Mouse (Mus musculus) megakaryocyte progenitor cell, adult 5-6 weeks (primary cell): ENCODE measurements around the gene Hist1h3i. TPM values are rescaled to one million over a fixed set of nuclear protein-coding genes. Genes with fewer than 3 reads are reported as not detected.

ENCODE experiments used
- ATAC-seq: replicated peaks from 2 replicates; pipeline ENCODE4 v1.8.0; 2016; ENCODE audit warnings: mild to moderate bottlenecking, moderate TSS enrichment, inconsistent platforms; ENCODE audit not compliant: poor library complexity
- total RNA-seq, 2 experiments: library from RNA; stranded (forward) in 1 of 2; stranded (reverse) in 1 of 2; fragments of 157-497, 149-512 nt in 1 of 2; fragments of 200-1000 nt in 1 of 2; gene quantifications; 2 replicates each; pipeline versions ENCODE4 v1.2.3 to v1.2.4; 2015 to 2017

Hist1h3i gene
- total RNA-seq, 2 experiments from 2014 or later = 246 to 383 TPM

DNA sequence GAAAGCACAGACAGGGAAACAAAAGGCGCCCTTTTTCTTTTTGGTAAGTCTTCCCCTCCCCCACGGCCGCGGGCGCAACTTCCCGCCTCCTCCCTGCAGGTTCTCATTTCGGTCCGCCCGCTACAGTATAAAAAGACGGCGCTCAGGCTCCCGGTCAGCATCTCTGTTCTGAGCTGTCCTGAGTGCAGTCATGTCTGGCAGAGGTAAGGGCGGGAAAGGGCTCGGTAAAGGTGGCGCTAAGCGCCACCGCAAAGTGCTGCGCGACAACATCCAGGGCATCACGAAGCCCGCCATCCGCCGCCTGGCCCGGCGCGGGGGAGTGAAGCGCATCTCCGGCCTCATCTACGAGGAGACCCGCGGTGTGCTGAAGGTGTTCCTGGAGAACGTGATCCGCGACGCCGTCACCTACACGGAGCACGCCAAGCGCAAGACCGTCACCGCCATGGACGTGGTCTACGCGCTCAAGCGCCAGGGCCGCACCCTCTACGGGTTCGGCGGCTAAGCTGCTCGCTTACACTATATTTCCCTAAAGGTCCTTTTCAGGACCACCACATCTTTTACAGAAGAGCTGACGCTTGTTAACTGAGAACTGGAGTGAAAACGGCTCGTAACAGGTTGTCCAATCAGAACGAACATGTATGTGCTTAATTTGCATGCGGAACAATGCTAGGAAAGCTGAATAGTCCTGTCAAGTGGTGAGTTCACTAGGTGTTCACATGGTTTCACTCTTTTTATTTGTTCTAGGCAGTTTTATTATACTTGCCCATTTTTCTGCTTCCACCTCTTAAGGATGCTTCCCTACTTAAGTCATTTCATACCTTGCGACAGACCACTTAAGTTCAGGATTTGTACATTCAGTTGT, 48.0 kb downstream of the Hist1h3i start, which contains the start of gene Hist1h4j:
Gene Hist1h4j (plus strand): TSS at position 159 of the 862 bp plus-strand sequence.
- peak; percentile 81 for ATAC-seq

DNA sequence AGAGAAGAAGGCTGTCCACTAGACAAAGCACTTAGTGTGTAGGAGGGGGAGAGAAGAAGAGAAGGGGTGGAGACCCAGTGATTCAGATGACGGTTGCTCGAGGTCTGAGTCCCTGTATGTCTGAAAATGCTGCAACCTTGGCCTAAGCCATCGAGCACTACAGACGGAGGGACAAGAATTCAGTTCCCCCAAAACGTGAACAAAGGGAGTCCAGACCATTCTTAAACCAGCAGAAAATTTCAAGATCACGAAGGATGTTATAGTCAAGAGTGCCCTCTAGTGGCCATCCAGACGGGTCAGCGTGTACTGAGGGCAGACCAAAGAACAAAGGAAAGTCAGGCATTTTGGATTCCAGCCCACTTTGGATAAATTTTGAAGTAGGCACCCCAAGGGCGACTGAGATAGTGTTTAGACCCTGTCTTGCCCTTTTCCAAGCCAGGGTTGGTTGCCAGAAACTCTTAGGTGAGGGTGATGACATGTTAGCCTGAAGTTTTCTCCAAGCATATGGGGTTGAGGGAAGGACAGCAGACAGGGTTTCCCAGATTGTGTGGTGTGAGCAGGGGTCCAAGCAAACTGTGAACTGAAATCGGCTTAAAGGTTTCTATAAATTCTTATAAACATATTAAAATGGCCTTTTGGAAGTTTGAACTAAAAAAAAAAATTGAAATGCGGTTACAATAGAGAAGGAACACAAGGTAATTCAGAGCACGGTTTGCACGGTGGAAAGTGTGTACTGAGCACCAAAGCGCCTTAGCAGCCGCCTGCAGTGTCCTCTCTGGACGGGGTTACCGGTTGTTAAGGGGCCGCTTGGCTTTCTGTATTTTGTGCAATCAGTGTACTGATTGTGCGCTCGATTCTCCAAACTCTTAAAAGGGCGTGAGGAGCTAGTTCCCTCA, 48.9 kb downstream of the Hist1h3i start:
- peak; percentile 69 for ATAC-seq

DNA sequence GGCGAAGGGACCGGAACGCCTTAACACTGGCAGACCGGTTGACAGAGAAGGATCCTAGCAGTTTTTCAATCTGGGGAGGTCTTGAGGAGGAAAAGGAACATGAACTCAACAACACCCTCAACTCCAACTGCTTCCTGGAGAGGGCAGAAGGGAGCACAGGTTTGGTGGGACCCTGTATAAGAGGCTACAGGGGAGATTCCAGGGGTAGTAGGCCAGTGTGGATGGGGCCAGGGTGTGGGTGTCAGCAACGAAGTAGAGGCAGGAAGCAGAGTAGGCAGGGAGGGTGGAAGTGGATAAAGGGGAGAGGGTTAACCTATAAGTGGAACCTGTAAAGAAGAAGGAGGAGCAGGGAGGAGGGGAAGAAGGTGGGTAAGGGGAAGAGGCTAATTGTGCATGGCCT, 49.7 kb downstream of the Hist1h3i start:
- no peak for ATAC-seq

Other genes with a start within 250 kb of the Hist1h3i start
- gene Olfr1366, start 240.6 kb downstream of the Hist1h3i start, total RNA-seq (2015) = not detected in 2 replicates
- gene Olfr1366, start 240.6 kb downstream of the Hist1h3i start, total RNA-seq (2017) = not detected in 2 replicates
- gene Olfr1535, start 223.5 kb downstream of the Hist1h3i start, total RNA-seq (2015) = not detected in 2 replicates
- gene Olfr1535, start 223.5 kb downstream of the Hist1h3i start, total RNA-seq (2017) = not detected in 2 replicates
- not detected in 2 replicates for gene Olfr1364, start 201.6 kb downstream of the Hist1h3i start, total RNA-seq (2015)
- gene Olfr1364, start 201.6 kb downstream of the Hist1h3i start, total RNA-seq (2017) = not detected in 2 replicates
- not detected in 2 replicates for gene Olfr1362, start 169.3 kb downstream of the Hist1h3i start, total RNA-seq (2015)
- gene Olfr1362, start 169.3 kb downstream of the Hist1h3i start, total RNA-seq (2017) = not detected in 2 replicates
- gene Olfr11, start 140.9 kb downstream of the Hist1h3i start, total RNA-seq (2015) = not detected in 2 replicates
- gene Olfr11, start 140.9 kb downstream of the Hist1h3i start, total RNA-seq (2017) = not detected in 2 replicates
- gene Olfr1361, start 120.0 kb downstream of the Hist1h3i start, total RNA-seq (2015) = not detected in 2 replicates
- not detected in 2 replicates for gene Olfr1361, start 120.0 kb downstream of the Hist1h3i start, total RNA-seq (2017)
- gene Olfr1360, start 106.0 kb downstream of the Hist1h3i start, total RNA-seq (2015) = not detected in 2 replicates
- not detected in 2 replicates for gene Olfr1360, start 106.0 kb downstream of the Hist1h3i start, total RNA-seq (2017)
- gene Olfr1359, start 85.3 kb downstream of the Hist1h3i start, total RNA-seq (2015) = not detected in 2 replicates
- gene Olfr1359, start 85.3 kb downstream of the Hist1h3i start, total RNA-seq (2017) = not detected in 2 replicates
- gene Hist1h2bl, start 67.2 kb downstream of the Hist1h3i start, total RNA-seq (2015) = 264 and 265 TPM in 2 replicates
- 396 and 423 TPM in 2 replicates for gene Hist1h2bl, start 67.2 kb downstream of the Hist1h3i start, total RNA-seq (2017)
- gene Hist1h2ai, start 66.9 kb downstream of the Hist1h3i start, total RNA-seq (2015) = 2.0 and 5.0 TPM in 2 replicates
- gene Hist1h2ai, start 66.9 kb downstream of the Hist1h3i start, total RNA-seq (2017) = 2,894 and 3,659 TPM in 2 replicates
- gene Hist1h3h, start 65.7 kb downstream of the Hist1h3i start, total RNA-seq (2015) = 35.1 and 67.8 TPM in 2 replicates
- 208 and 295 TPM in 2 replicates for gene Hist1h3h, start 65.7 kb downstream of the Hist1h3i start, total RNA-seq (2017)
- 116 and 137 TPM in 2 replicates for gene Hist1h2bm, start 61.3 kb downstream of the Hist1h3i start, total RNA-seq (2015)
- gene Hist1h2bm, start 61.3 kb downstream of the Hist1h3i start, total RNA-seq (2017) = 542 and 561 TPM in 2 replicates
- 3.0 and 6.7 TPM in 2 replicates for gene Hist1h4j, start 48.3 kb downstream of the Hist1h3i start, total RNA-seq (2015)
- 303 and 332 TPM in 2 replicates for gene Hist1h4j, start 48.3 kb downstream of the Hist1h3i start, total RNA-seq (2017)
- gene Hist1h4k, start 32.9 kb downstream of the Hist1h3i start, total RNA-seq (2015) = 58.4 and 76.4 TPM in 2 replicates
- gene Hist1h4k, start 32.9 kb downstream of the Hist1h3i start, total RNA-seq (2017) = 2,633 and 2,646 TPM in 2 replicates
- gene Hist1h2ak, start 29.5 kb downstream of the Hist1h3i start, total RNA-seq (2015) = 79.0 and 135 TPM in 2 replicates
- gene Hist1h2ak, start 29.5 kb downstream of the Hist1h3i start, total RNA-seq (2017) = 1,123 and 1,182 TPM in 2 replicates
- gene Hist1h2bn, start 29.2 kb downstream of the Hist1h3i start, total RNA-seq (2015) = 350 and 353 TPM in 2 replicates
- 1,312 and 1,339 TPM in 2 replicates for gene Hist1h2bn, start 29.2 kb downstream of the Hist1h3i start, total RNA-seq (2017)
- 614 and 670 TPM in 2 replicates for gene Hist1h1b, start 2.7 kb downstream of the Hist1h3i start, total RNA-seq (2015)
- gene Hist1h1b, start 2.7 kb downstream of the Hist1h3i start, total RNA-seq (2017) = 1,549 and 1,625 TPM in 2 replicates
- 1.2 and 2.1 TPM in 2 replicates for gene Hist1h2an, start 3.8 kb upstream of the Hist1h3i start, total RNA-seq (2015)
- gene Hist1h2an, start 3.8 kb upstream of the Hist1h3i start, total RNA-seq (2017) = 859 and 860 TPM in 2 replicates
- 10.4 and 19.9 TPM in 2 replicates for gene Hist1h2bp, start 4.1 kb upstream of the Hist1h3i start, total RNA-seq (2015)
- 37.0 and 43.7 TPM in 2 replicates for gene Hist1h2bp, start 4.1 kb upstream of the Hist1h3i start, total RNA-seq (2017)
- 394 and 411 TPM in 2 replicates for gene Hist1h2bq, start 26.8 kb upstream of the Hist1h3i start, total RNA-seq (2015)
- gene Hist1h2bq, start 26.8 kb upstream of the Hist1h3i start, total RNA-seq (2017) = 220 and 363 TPM in 2 replicates
- 115 and 180 TPM in 2 replicates for gene Hist1h2ao, start 27.1 kb upstream of the Hist1h3i start, total RNA-seq (2015)
- 633 TPM in 1 of 2 replicates, not detected in the other for gene Hist1h2ao, start 27.1 kb upstream of the Hist1h3i start, total RNA-seq (2017)
- gene Hist1h4m, start 28.4 kb upstream of the Hist1h3i start, total RNA-seq (2015) = 53.3 and 56.3 TPM in 2 replicates
- gene Hist1h4m, start 28.4 kb upstream of the Hist1h3i start, total RNA-seq (2017) = 2,437 and 3,070 TPM in 2 replicates
- 48.7 and 53.0 TPM in 2 replicates for gene Hist1h4n, start 48.8 kb upstream of the Hist1h3i start, total RNA-seq (2015)
- gene Hist1h4n, start 48.8 kb upstream of the Hist1h3i start, total RNA-seq (2017) = 1,698 and 2,087 TPM in 2 replicates
- 93.0 and 127 TPM in 2 replicates for gene Hist1h2ap, start 50.1 kb upstream of the Hist1h3i start, total RNA-seq (2015)
- 3,573 and 4,575 TPM in 2 replicates for gene Hist1h2ap, start 50.1 kb upstream of the Hist1h3i start, total RNA-seq (2017)
- gene Hist1h2br, start 50.4 kb upstream of the Hist1h3i start, total RNA-seq (2015) = 378 and 381 TPM in 2 replicates
- 447 and 545 TPM in 2 replicates for gene Hist1h2br, start 50.4 kb upstream of the Hist1h3i start, total RNA-seq (2017)
- 13.3 and 16.1 TPM in 2 replicates for gene Zfp184, start 161.7 kb upstream of the Hist1h3i start, total RNA-seq (2015)
- gene Zfp184, start 161.7 kb upstream of the Hist1h3i start, total RNA-seq (2017) = 9.2 and 15.1 TPM in 2 replicates
- 0.05 and 0.25 TPM in 2 replicates for gene Pom121l2, start 197.8 kb upstream of the Hist1h3i start, total RNA-seq (2015)
- gene Pom121l2, start 197.8 kb upstream of the Hist1h3i start, total RNA-seq (2017) = 0.10 TPM in 1 of 2 replicates, not detected in the other
- 17.0 and 19.9 TPM in 2 replicates for gene Prss16, start 226.4 kb upstream of the Hist1h3i start, total RNA-seq (2015)
- 11.4 and 12.2 TPM in 2 replicates for gene Prss16, start 226.4 kb upstream of the Hist1h3i start, total RNA-seq (2017)